Mouse (Mus musculus): Measurements from ENCODE around the gene Pex7. TPM values are rescaled to one million over a fixed set of nuclear protein-coding genes. Genes with fewer than 3 reads are reported as not detected.

The Pex7 gene
- 61.4 TPM for polyA plus RNA-seq (2014; fragmentation: Illumina TruSeq; extraction: RNeasy Lipid Tissue Mini Kit (QIAGEN cat#74804); ENCODE audit: low read depth, low replicate concordance)

DNA sequence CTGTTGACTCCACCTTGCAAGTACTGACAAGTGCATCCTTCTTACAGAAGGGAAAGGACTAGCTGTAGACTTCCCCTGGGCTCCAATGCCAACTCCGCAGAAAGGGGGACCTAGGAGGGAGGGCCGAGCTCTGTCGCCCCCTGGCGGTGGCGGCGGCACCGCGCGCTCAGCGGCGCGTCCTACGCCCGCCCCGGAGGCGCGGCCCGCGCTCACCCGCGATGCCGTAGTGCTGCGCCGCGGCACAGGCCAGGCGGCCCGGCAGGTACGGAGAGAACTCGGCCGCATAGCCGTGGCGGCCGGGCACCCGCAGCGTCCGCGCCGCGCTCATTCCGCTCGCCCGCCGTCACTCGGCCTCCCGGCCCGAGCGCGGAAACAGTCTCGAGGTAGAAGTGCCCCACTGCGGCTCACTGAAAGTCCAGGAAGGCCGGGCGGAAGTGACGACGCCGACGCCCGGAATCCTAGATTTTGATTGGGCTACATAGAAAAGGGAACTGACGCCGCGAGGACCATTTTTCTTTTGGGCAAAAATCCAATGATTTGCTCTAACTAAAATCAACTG, at the start of gene Pex7:
TSS of gene Pex7 (minus strand) at position 444 of the 559 bp plus-strand sequence.

DNA sequence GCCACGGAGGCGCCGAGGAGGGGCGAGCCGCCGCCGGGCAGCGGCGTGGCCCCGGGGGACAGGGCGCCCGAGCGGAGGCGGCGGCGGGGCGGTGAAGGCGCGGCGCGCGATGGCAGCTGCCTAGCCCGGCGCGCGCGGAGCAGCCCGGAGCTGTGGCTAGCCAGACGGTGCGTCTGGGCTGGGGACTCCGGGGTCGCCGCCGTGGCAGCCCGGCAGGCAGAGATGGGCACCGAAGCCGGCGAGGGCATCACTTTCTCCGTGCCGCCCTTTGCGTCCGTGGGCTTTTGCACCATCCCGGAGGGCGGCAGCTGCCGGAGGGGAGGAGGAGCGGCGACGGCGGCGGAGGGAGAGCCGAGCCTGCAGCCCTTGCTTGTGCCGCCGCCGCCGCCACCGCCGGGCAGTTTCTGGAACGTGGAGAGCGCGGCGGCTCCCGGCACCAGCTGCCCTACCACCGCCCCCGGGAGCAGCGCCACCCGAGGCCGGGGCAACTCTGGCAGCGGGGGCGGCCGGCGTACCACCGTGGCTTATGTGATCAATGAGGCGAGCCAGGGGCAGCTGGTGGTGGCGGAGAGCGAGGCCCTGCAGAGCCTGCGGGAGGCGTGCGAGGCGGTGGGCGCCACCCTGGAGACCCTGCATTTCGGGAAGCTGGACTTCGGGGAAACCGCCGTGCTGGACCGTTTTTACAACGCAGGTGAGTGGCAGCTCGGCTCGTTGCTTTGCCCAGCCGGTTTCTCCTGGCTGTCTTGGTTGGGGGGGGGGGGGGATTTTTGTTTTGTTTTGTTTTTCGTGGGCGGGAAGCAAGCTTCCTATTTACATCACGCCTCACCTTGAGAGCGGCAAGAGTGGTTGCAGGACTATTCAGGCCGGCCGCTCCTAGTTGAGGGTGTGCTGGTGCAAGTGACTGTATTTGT, 27.1 kb upstream of the Pex7 start, which contains the start of gene Map3k5:
TSS of gene Map3k5 (plus strand) at position 89 of the 911 bp plus-strand sequence.

DNA sequence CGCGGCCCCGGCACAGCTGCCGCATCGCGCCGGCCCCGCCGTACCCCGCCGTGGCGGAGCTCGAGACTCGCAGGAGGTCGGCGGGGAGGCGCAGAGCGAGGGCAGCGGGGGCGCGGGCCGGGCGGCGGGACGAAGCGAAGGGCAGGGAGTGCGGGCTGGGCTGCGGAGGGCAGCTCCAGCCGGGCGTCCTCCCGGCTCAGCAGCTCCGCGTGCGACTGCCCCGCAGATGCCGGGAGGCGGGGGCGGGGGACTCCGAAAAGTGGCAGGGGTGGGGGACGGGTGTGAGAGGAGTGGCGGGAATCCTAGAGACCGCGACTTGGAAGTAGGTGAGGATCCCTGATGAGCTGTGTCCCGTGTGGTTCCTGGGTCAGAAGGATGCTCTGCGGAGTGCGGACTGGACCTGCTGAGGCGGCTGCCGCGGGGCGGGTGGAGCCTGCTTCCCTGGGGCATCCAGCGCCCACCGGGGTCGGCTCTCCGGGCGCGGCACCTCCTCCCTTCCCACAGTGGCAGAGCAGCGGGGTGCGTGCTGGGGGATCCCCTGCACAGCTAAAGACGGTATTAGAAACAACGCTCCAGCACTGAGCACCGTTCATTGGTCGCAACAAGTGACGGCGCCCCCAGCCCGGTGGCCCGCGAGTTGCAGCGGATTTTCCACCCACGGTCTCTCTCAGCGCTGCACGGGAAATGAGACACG, 56.3 kb downstream of the Pex7 start, which contains the start of gene Slc35d3:
TSS of gene Slc35d3 (minus strand) at position 462 of the 694 bp plus-strand sequence.

Other genes starting within 250 kb of the Pex7 start
- not detected for gene Il20ra, start 195.1 kb downstream of the Pex7 start, polyA plus RNA-seq (2014; fragmentation: Illumina TruSeq; extraction: RNeasy Lipid Tissue Mini Kit (QIAGEN cat#74804); ENCODE audit: low read depth, low replicate concordance)
- gene Slc35d3, start 56.2 kb downstream of the Pex7 start, polyA plus RNA-seq (2014; fragmentation: Illumina TruSeq; extraction: RNeasy Lipid Tissue Mini Kit (QIAGEN cat#74804); ENCODE audit: low read depth, low replicate concordance): not detected
- gene Map3k5, start 26.8 kb upstream of the Pex7 start, polyA plus RNA-seq (2014; fragmentation: Illumina TruSeq; extraction: RNeasy Lipid Tissue Mini Kit (QIAGEN cat#74804); ENCODE audit: low read depth, low replicate concordance): 36.6 TPM
- 61.7 TPM for gene Map7, start 240.8 kb upstream of the Pex7 start, polyA plus RNA-seq (2014; fragmentation: Illumina TruSeq; extraction: RNeasy Lipid Tissue Mini Kit (QIAGEN cat#74804); ENCODE audit: low read depth, low replicate concordance)